Mouse (Mus musculus) heart, embryonic 10.5 days (tissue): ENCODE results near the gene Cyb561d1. TPM values are rescaled to one million over a fixed set of nuclear protein-coding genes. Genes with fewer than 3 reads are reported as not detected.

Experiments used
- DNase-seq: peaks from one replicate; pipeline ENCODE4 v3.0.0-alpha.2; 2017; ENCODE audit warnings: low spot score
- H3K27ac ChIP-seq: fragments of 300-500 bp; sonication (generic); 2 replicates; pipeline ENCODE4 v1.5.1; 2016; ENCODE audit warnings: mild to moderate bottlenecking
- H3K27me3 ChIP-seq: fragments of 300-500 bp; sonication (generic); 2 replicates; pipeline ENCODE4 v1.6.1; 2016; ENCODE audit warnings: mild to moderate bottlenecking; ENCODE audit not compliant: poor library complexity, insufficient read depth, severe bottlenecking
- H3K36me3 ChIP-seq: fragments of 300-500 bp; sonication (generic); 2 replicates; pipeline ENCODE4 v1.6.1; 2016; ENCODE audit warnings: mild to moderate bottlenecking, moderate library complexity
- H3K4me1 ChIP-seq: fragments of 300-500 bp; sonication (generic); 2 replicates; pipeline ENCODE4 v1.6.1; 2016; ENCODE audit warnings: mild to moderate bottlenecking
- H3K4me3 ChIP-seq: fragments of 300-500 bp; sonication (generic); 2 replicates; pipeline ENCODE4 v1.5.1; 2016; ENCODE audit warnings: mild to moderate bottlenecking, moderate library complexity
- H3K9me3 ChIP-seq: fragments of 300-500 bp; sonication (generic); 2 replicates; pipeline ENCODE4 v1.6.1; 2016; ENCODE audit warnings: mild to moderate bottlenecking, moderate library complexity
- WGBS: fragments of 180-500 bp; shearing (Covaris S2); methylation state at CpG from one replicate; pipeline ENCODE4 v1.1.7; 2016; 5-methylcytosine and 5-hydroxymethylcytosine counted together
- polyA plus RNA-seq: library from polyadenylated mRNA; unstranded; fragments of >200 nt; fragmentation: Nextera tagmentation; extraction: Ambion mirVana; gene quantifications from 2 replicates; pipeline ENCODE4 v1.2.1, GENCODE M21; 2016

Cyb561d1 gene
- polyA plus RNA-seq, 1 experiment from 2014 or later: 3.1 TPM

DNA sequence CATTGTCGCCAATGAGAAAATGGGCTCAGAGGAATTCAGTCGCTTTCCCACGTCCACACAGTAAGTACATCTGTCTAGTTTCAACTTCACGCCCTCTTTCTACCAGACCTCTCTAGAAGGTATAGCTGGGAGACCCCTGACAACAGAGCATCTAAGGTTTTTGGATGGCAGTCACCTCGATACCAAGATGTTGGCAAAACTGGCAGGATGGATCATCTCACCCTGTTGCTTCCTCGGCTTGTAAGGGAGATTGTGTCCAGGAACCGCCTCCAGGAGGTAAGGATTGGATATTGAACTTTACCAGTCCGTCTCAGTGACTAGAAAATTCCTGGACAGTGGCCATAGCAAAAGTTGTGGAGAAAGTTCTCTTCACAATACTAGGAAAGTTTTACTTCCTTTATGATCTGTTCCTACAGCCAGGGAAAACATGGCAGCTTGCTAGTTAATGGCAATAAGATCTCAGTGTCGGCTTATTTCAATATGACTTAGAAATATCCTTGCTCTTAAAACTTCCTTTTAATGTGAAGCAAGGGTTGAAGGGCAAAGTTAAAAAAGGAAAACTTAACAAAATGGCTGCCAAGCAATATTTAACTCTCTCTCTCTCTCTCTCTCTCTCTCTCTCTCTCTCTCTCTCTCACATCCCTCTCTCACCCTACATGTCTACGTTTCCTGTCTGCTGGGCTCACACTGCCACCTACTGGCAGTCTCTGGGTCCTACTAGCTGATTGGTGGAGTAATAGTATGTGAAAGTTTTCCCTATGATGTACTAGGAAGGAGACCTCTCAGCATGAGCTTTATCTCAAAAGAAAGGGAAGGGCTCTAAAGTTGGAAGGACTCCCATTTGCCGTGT is 53.4 kb downstream of the Cyb561d1 start:
- H3K27me3 ChIP-seq: no peaks in the 10 kb centered on the region
- H3K4me3 ChIP-seq: no peak overlapping the region; the same call in 1 of the 2 replicates
- peak overlapping the region; percentile 53; the same call in 1 of the 2 replicates for H3K27ac ChIP-seq
- H3K4me1 ChIP-seq: peaks cover 30% of the 10 kb centered on the region
- 65% methylated on average over 11 of the region's 11 CpGs for WGBS
- no peaks in the 10 kb centered on the region for H3K36me3 ChIP-seq
- H3K9me3 ChIP-seq: no peaks in the 10 kb centered on the region
- peak; percentile 92 for DNase-seq

DNA sequence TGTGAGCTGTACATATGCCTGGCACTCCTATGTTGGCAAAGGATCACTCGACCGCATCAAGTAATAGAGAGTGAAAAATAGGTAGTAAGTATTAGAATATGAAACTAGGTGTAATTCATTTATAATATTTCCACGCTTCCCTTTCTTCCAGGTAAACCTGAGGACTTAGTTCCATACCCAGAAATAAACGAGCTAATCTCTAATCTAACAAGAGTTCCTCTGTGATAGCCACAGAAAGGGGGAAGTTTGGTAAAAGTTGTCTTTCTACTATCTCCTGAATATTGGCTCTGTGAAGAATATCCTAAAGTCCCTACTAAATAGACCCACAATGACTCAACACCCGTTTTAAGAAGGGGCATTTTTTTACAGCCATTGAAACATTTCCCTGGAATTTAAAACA is 54.3 kb downstream of the Cyb561d1 start:
- Histone ChIP-seq H3K4me3 (peak overlapping the region; percentile 85), H3K36me3 (no peaks in the 10 kb centered on the region), H3K27me3 (no peaks in the 10 kb centered on the region), H3K27ac (peak overlapping the region; percentile 96), H3K9me3 (no peaks in the 10 kb centered on the region), H3K4me1 (peaks cover 30% of the 10 kb centered on the region)
- DNase-seq: no peak
- WGBS: 53% methylated on average over 5 of the region's 5 CpGs

Other genes starting within 250 kb of the Cyb561d1 start
- gene Gstm3, start 231.9 kb downstream of the Cyb561d1 start, polyA plus RNA-seq: 1.2 TPM in 1 of 2 replicates, not detected in the other
- gene Gstm2, start 214.8 kb downstream of the Cyb561d1 start, polyA plus RNA-seq: 46.9 and 47.2 TPM in 2 replicates
- gene Gstm1, start 183.2 kb downstream of the Cyb561d1 start, polyA plus RNA-seq: 30.1 and 62.2 TPM in 2 replicates
- 16.9 and 21.1 TPM in 2 replicates for gene Gstm4, start 156.3 kb downstream of the Cyb561d1 start, polyA plus RNA-seq
- gene Ampd2, start 114.6 kb downstream of the Cyb561d1 start, polyA plus RNA-seq: 57.5 and 62.8 TPM in 2 replicates
- gene Gnat2, start 108.4 kb downstream of the Cyb561d1 start, polyA plus RNA-seq: 1.1 and 1.9 TPM in 2 replicates
- 106 and 131 TPM in 2 replicates for gene Gnai3, start 55.1 kb downstream of the Cyb561d1 start, polyA plus RNA-seq
- 0.11 and 0.33 TPM in 2 replicates for gene Gpr61, start 46.3 kb downstream of the Cyb561d1 start, polyA plus RNA-seq
- 1.4 and 3.3 TPM in 2 replicates for gene Amigo1, start 14.9 kb downstream of the Cyb561d1 start, polyA plus RNA-seq
- gene Atxn7l2, start 9.7 kb upstream of the Cyb561d1 start, polyA plus RNA-seq: 9.2 and 11.7 TPM in 2 replicates
- 0.39 and 1.0 TPM in 2 replicates for gene Sypl2, start 25.4 kb upstream of the Cyb561d1 start, polyA plus RNA-seq
- 280 and 324 TPM in 2 replicates for gene Psma5, start 55.7 kb upstream of the Cyb561d1 start, polyA plus RNA-seq
- 15.1 and 26.4 TPM in 2 replicates for gene Sort1, start 82.9 kb upstream of the Cyb561d1 start, polyA plus RNA-seq
- 60.0 and 65.8 TPM in 2 replicates for gene Mybphl, start 163.7 kb upstream of the Cyb561d1 start, polyA plus RNA-seq
- 44.0 and 57.6 TPM in 2 replicates for gene Psrc1, start 182.6 kb upstream of the Cyb561d1 start, polyA plus RNA-seq
- 2.7 and 2.8 TPM in 2 replicates for gene Celsr2, start 214.3 kb upstream of the Cyb561d1 start, polyA plus RNA-seq
- gene Sars, start 244.0 kb upstream of the Cyb561d1 start, polyA plus RNA-seq: 106 and 130 TPM in 2 replicates